Mouse (Mus musculus): ENCODE results near the gene Mre11a. TPM values are rescaled to one million over a fixed set of nuclear protein-coding genes. Genes with fewer than 3 reads are reported as not detected.

Gene Mre11a
- polyA plus RNA-seq, 1 experiment from 2014 or later = 28.4 TPM

GRCm38 (mm10) chr9:14835335-14836075 lies 51.1 kb downstream of the Mre11a start:
- Histone ChIP-seq H3K9me3 (no peaks in the 10 kb centered on the region), H3K4me1 (peaks cover 8% of the 10 kb centered on the region), H3K9ac (no peak overlapping the region), H3K4me2 (replicated peaks) (no peak overlapping the region), H3K27ac (no peak overlapping the region), H3K27me3 (0 out of 2 replicates have a peak, but pooled peaks cover 2% of the 10 kb centered on the region), H3K36me3 (peaks cover 57% of the 10 kb centered on the region), H3K4me3 (no peak overlapping the region)
- no peak for ATAC-seq (ENCODE audit: low FRiP score, low read depth)
- 91% methylated on average over 6 of the region's 6 CpGs for WGBS

- Histone ChIP-seq H3K4me2 (replicated peaks) (no peak overlapping the region; the same call in 1 of the 2 replicates), H3K36me3 (peaks cover 23% of the 10 kb centered on the region), H3K27ac (no peak overlapping the region), H3K27me3 (peaks cover 13% of the 10 kb centered on the region; the same call in 1 of the 2 replicates), H3K4me1 (peaks cover 30% of the 10 kb centered on the region), H3K9ac (no peak overlapping the region), H3K9me3 (no peaks in the 10 kb centered on the region), H3K4me3 (no peak overlapping the region)
- ATAC-seq (ENCODE audit: low FRiP score, low read depth) = 0 out of 2 replicates have a peak, but pooled peaks have one; percentile 29
- WGBS = 25% methylated on average over 7 of the region's 7 CpGs
These were observed 55.1 kb downstream of the Mre11a start for GRCm38 (mm10) chr9:14839527-14839926.

- Histone ChIP-seq H3K9ac (no peak overlapping the region), H3K36me3 (peaks cover 18% of the 10 kb centered on the region), H3K4me3 (no peak overlapping the region), H3K27me3 (peaks cover 14% of the 10 kb centered on the region; the same call in 1 of the 2 replicates), H3K4me2 (replicated peaks) (no peak overlapping the region), H3K4me1 (peaks cover 30% of the 10 kb centered on the region), H3K27ac (no peak overlapping the region), H3K9me3 (no peaks in the 10 kb centered on the region)
- 56% methylated on average over 5 of the region's 5 CpGs for WGBS
- no peak for ATAC-seq (ENCODE audit: low FRiP score, low read depth)
These were observed 55.5 kb downstream of the Mre11a start for GRCm38 (mm10) chr9:14839970-14840369.

GRCm38 (mm10) chr9:14841878-14842761 lies 57.7 kb downstream of the Mre11a start:
- H3K9me3 ChIP-seq = no peaks in the 10 kb centered on the region
- H3K36me3 ChIP-seq = 0 out of 2 replicates have a peak, but pooled peaks cover 2% of the 10 kb centered on the region
- H3K4me3 ChIP-seq = no peak overlapping the region
- peak; percentile 86 for ATAC-seq (ENCODE audit: low FRiP score, low read depth)
- WGBS = 21% methylated on average over 10 of the region's 10 CpGs
- H3K27me3 ChIP-seq = peaks cover 28% of the 10 kb centered on the region; the same call in 1 of the 2 replicates
- no peak overlapping the region for H3K4me2 ChIP-seq (replicated peaks)
- H3K9ac ChIP-seq = no peak overlapping the region
- H3K27ac ChIP-seq = 0 out of 2 replicates have a peak overlapping the region, but pooled peaks have one; percentile 48
- peaks cover 30% of the 10 kb centered on the region for H3K4me1 ChIP-seq

- 0 out of 2 replicates have a peak overlapping the region, but pooled peaks have one; percentile 48 for H3K27ac ChIP-seq
- no peak overlapping the region for H3K4me2 ChIP-seq (replicated peaks)
- no peak overlapping the region for H3K4me3 ChIP-seq
- no peaks in the 10 kb centered on the region for H3K9me3 ChIP-seq
- peaks cover 31% of the 10 kb centered on the region; the same call in 1 of the 2 replicates for H3K27me3 ChIP-seq
- WGBS = 91% methylated on average over 6 of the region's 6 CpGs
- peaks cover 30% of the 10 kb centered on the region for H3K4me1 ChIP-seq
- no peaks in the 10 kb centered on the region for H3K36me3 ChIP-seq
- no peak for ATAC-seq (ENCODE audit: low FRiP score, low read depth)
- H3K9ac ChIP-seq = no peak overlapping the region
These were observed 58.9 kb downstream of the Mre11a start for GRCm38 (mm10) chr9:14843311-14843857.

- H3K9ac ChIP-seq = no peak overlapping the region
- WGBS = 91% methylated on average over 3 of the region's 3 CpGs
- H3K36me3 ChIP-seq = no peaks in the 10 kb centered on the region
- peaks cover 30% of the 10 kb centered on the region for H3K4me1 ChIP-seq
- no peak for ATAC-seq (ENCODE audit: low FRiP score, low read depth)
- H3K27me3 ChIP-seq = peaks cover 31% of the 10 kb centered on the region; the same call in 1 of the 2 replicates
- no peaks in the 10 kb centered on the region for H3K9me3 ChIP-seq
- no peak overlapping the region for H3K27ac ChIP-seq
- H3K4me2 ChIP-seq (replicated peaks) = no peak overlapping the region
- H3K4me3 ChIP-seq = no peak overlapping the region
These were observed 59.4 kb downstream of the Mre11a start for GRCm38 (mm10) chr9:14843901-14844300.

GRCm38 (mm10) chr9:14846428-14846827 lies 62.0 kb downstream of the Mre11a start:
- 48% methylated on average over 5 of the region's 5 CpGs for WGBS
- Histone ChIP-seq H3K9ac (no peak overlapping the region), H3K9me3 (peaks cover 3% of the 10 kb centered on the region; the same call in 1 of the 2 replicates), H3K4me3 (no peak overlapping the region), H3K36me3 (no peaks in the 10 kb centered on the region), H3K4me1 (peaks cover 15% of the 10 kb centered on the region), H3K27ac (no peak overlapping the region), H3K4me2 (replicated peaks) (no peak overlapping the region), H3K27me3 (peaks cover 26% of the 10 kb centered on the region; the same call in 1 of the 2 replicates)
- no peak for ATAC-seq (ENCODE audit: low FRiP score, low read depth)

- H3K9me3 ChIP-seq = peaks cover 10% of the 10 kb centered on the region; the same call in 1 of the 2 replicates
- no peaks in the 10 kb centered on the region for H3K36me3 ChIP-seq
- WGBS = 78% methylated on average over 1 of the region's 1 CpGs
- H3K4me2 ChIP-seq (replicated peaks) = no peak overlapping the region
- no peak overlapping the region for H3K27ac ChIP-seq
- peaks cover 23% of the 10 kb centered on the region; the same call in 1 of the 2 replicates for H3K27me3 ChIP-seq
- H3K9ac ChIP-seq = no peak overlapping the region
- H3K4me1 ChIP-seq = no peaks in the 10 kb centered on the region
- ATAC-seq (ENCODE audit: low FRiP score, low read depth) = no peak
- no peak overlapping the region for H3K4me3 ChIP-seq
These were observed 63.9 kb downstream of the Mre11a start for GRCm38 (mm10) chr9:14848267-14848935.

- no peak for ATAC-seq (ENCODE audit: low FRiP score, low read depth)
- no peaks in the 10 kb centered on the region for H3K36me3 ChIP-seq
- WGBS = 68% methylated on average over 4 of the region's 4 CpGs
- no peak overlapping the region for H3K9ac ChIP-seq
- H3K27ac ChIP-seq = no peak overlapping the region
- H3K27me3 ChIP-seq = peaks cover 35% of the 10 kb centered on the region
- H3K4me2 ChIP-seq (replicated peaks) = no peak overlapping the region
- H3K4me3 ChIP-seq = no peak overlapping the region
- H3K9me3 ChIP-seq = peaks cover 10% of the 10 kb centered on the region; the same call in 1 of the 2 replicates
- H3K4me1 ChIP-seq = peaks cover 1% of the 10 kb centered on the region
These were observed 70.1 kb downstream of the Mre11a start for GRCm38 (mm10) chr9:14854585-14854984.

GRCm38 (mm10) chr9:14856922-14857654 lies 72.6 kb downstream of the Mre11a start:
- peaks cover 60% of the 10 kb centered on the region for H3K27me3 ChIP-seq
- no peak overlapping the region for H3K4me3 ChIP-seq
- H3K9me3 ChIP-seq = 0 out of 2 replicates have a peak, but pooled peaks cover under 1% of the 10 kb centered on the region
- H3K4me1 ChIP-seq = peaks cover 11% of the 10 kb centered on the region
- no peak for ATAC-seq (ENCODE audit: low FRiP score, low read depth)
- no peak overlapping the region for H3K9ac ChIP-seq
- H3K36me3 ChIP-seq = no peaks in the 10 kb centered on the region
- WGBS = 43% methylated on average over 4 of the region's 4 CpGs
- H3K27ac ChIP-seq = no peak overlapping the region
- H3K4me2 ChIP-seq (replicated peaks) = no peak overlapping the region

All from limb, embryonic 13.5 days (tissue).